Mouse (Mus musculus): ENCODE measurements at regions not wholly inside any gene's neighbourhood (a gene's known extent, or its start where the extent isn't known, plus 50 kb on each side); places are given as distances from the start of the nearest gene placed in this dataset.

DNA sequence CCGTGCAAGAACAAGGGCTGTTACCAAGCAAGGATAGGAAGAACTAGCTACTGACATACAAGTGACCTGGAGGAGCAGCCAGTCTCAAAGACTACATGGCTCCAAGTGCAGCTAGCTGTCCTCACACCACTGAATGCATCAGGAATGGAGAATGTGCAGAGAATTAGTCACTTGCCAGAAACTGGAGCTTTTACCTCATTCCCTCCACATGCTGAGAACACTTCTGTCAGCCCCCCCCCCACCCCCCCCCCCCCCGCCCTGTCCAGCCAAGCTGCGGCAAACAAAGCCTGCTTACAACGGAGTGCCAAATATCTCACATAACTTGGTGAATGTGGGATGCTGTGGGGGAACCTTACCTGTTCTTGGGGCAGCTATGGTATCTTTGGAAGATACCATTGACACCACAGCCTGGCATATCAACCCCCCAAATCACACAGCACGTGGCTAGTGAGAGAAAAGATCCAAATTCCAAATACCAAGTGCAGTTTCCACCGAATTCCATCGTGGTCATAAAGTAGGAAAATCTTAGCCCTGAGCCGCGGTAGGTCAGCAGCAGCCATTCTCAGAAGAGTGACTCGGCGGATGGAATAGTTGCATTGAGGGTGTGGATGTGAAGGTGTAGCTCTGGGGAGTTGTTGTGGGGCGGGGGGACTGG is 126.3 kb downstream of the Gadd45g start:
- DNase-seq (ENCODE audit: extremely low read depth, low read depth, low spot score): no peak

DNA sequence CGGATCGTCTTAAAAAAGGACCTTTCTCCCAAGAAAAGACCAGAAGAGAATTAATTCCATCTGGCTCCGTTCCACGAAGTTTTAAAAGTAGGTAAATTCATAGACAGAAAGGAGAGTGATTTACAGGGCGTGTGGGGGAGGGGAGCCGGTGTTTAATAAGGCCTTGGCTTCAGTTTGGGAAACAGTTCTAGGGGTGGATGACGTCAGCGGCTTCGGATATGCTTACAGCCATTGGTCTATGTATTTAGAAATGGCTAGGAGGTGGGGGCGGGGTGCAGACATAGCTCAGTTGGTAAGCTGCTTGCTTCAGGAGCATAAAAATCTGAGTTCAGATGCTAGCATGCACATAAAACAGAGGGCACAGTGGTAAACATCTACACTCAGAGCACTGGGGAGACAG is 127.0 kb downstream of the Gadd45g start:
- DNase-seq (ENCODE audit: extremely low read depth, low read depth, low spot score): no peak

DNA sequence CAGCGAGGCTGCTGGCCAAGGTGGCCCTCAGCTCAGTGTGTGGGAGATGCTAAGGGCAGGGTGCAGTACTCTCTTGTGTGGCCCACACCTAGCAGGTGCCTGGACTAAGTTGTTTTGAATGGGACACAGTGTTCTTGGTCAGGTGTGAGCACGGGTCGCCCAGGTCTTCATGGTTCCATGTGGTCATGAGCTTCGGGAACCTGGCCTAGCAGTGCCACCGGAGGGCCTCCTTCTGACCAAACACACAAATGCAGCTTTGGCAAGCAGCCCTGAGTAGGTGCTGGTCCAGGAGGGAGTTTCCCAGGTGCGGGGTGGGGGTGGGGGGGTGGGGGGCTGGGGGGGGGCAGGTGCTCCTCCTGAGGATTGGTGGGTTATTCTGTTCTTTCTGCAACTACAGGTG is 127.6 kb downstream of the Gadd45g start:
- DNase-seq (ENCODE audit: extremely low read depth, low read depth, low spot score): no peak

DNA sequence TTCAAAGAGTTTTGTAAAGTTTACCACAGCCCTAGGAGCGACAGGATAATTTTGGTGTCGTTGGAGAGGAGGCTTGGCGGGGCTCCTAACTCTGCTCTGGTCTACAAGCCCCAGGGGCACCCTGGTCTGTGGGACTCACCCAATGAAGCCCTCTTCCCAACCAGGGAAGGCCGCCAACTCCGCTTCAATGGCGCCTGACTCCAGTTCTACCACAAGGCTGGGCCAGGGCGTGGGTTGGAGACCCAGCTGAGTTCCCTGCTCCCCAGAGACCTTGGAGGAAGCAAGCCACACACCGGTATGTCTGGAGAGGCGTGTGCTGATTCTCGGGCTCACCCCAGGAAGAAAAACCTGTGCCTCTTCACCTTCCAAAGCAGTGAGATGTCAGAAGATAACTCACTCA is 128.9 kb downstream of the Gadd45g start:
- DNase-seq (ENCODE audit: extremely low read depth, low read depth, low spot score): no peak

DNA sequence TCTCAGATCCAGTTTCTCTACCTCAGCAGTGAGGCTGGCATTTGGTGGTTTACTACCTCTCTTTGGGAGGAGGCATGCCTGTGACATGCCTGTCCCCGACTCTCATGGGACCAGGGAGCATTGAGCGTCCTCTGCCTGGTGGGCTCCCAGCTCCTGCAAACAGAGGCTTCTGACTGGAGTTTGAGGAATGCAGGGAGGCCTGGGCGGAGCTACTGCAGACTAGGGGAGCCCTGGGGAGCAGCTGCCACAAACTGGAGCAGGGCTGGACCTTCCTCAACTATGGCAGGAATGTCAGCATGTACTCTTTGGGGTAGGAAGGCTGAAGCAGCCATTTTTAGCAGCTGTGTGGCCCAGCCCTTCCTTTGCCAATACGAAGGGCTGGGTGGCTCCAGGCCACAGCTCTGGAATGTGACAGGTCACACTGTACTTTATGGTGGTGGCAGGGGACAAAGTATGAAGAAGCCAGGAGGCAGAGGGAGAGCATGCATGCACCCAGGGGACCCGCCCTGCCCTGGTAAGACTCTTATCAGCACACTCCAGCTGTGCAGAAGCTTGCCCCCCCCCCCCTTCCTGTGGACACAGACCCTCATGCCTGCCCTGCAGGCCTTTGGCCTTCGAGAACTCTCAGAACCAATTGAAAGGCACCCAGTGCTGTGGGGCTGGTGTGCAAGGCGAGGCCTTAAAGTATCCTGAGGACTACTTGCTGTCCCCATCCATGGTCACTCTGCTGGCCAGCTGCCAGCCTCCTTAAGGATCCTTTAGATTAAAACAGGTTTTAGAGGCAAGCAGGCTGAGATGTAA is 129.5 kb downstream of the Gadd45g start:
- no peak for DNase-seq (ENCODE audit: extremely low read depth, low read depth, low spot score)

- DNase-seq (ENCODE audit: extremely low read depth, low read depth, low spot score): no peak
Observed at GRCm38 (mm10) chr13:51976620-51977214, 130.2 kb downstream of the Gadd45g start.

- DNase-seq (ENCODE audit: extremely low read depth, low read depth, low spot score): no peak
Observed at GRCm38 (mm10) chr13:51979301-51979977, 133.0 kb downstream of the Gadd45g start.

DNA sequence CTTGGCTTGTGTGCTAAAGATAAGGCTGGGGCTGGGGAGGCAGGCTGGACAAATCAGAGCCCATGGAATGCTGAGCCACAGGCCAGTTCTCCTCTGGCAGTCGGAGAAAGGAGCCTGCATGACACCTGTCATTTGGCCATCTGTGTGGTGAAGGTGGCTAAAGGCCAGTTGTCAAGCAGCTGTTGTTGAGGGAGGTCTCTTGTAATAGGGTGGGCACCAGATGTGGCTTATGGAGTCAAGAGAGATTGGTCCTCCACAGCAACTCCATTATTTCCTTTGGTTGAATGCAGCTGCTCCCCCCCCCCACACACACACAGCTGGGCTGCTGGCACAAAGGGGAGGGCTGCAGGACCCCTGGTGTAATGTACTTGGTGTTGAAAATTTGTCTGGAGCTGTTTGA is 133.9 kb downstream of the Gadd45g start:
- no peak for DNase-seq (ENCODE audit: extremely low read depth, low read depth, low spot score)

- no peak for DNase-seq (ENCODE audit: extremely low read depth, low read depth, low spot score)
Observed at GRCm38 (mm10) chr13:51983002-51983401, 136.5 kb downstream of the Gadd45g start.

- no peak for DNase-seq (ENCODE audit: extremely low read depth, low read depth, low spot score)
Observed at GRCm38 (mm10) chr13:51983575-51983974, 137.1 kb downstream of the Gadd45g start.

GRCm38 (mm10) chr13:51991339-51991738 is 144.9 kb downstream of the Gadd45g start:
- DNase-seq (ENCODE audit: extremely low read depth, low read depth, low spot score): no peak

- DNase-seq (ENCODE audit: extremely low read depth, low read depth, low spot score): no peak
Observed at GRCm38 (mm10) chr13:51992878-51993277, 146.4 kb downstream of the Gadd45g start.

DNA sequence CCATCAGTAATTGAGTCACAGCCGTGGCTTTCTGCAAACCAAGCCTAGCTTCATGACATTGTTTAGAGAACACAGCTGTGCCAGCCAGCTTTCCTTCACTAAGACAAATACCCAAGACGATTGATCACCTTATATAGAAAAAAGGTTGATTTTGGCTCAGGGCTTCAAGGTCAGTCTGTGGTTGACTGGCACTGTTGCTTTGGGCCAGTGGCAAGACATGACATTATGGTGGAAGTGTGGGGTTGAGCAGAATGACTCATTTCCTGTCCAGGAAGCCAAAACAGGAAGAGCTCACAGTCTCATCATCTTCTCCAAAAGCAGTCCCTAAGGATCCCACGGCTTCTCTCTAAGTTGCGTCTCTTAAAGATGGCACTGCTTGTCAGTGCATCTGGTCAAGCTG is 149.7 kb downstream of the Gadd45g start:
- no peak for DNase-seq (ENCODE audit: extremely low read depth, low read depth, low spot score)

- no peak for DNase-seq (ENCODE audit: extremely low read depth, low read depth, low spot score)
Observed at GRCm38 (mm10) chr13:51998542-51998941, 152.1 kb downstream of the Gadd45g start.

DNA sequence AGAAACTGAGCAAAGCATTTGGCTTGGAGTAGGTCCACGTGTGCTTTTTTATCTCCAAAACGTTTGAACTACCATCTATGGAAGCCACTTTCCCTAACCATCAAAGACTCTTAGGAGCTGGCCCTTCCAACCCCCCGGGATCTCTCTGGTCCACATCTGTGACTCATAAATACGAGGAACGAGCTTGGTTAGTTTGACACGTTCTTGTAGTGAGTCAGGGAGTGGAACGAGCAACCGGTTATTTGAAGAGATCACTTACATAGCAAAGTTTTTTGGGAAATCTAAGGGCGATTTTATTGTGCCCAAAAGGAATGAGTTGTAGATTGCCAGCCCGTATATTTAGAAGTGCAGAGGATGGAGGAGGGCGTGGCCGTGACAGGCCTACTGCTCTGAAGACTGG is 155.3 kb downstream of the Gadd45g start:
- no peak for DNase-seq (ENCODE audit: extremely low read depth, low read depth, low spot score)

- DNase-seq (ENCODE audit: extremely low read depth, low read depth, low spot score): no peak
Observed at GRCm38 (mm10) chr13:52003946-52004539, 157.6 kb downstream of the Gadd45g start.

GRCm38 (mm10) chr13:52007585-52008395 is 161.3 kb downstream of the Gadd45g start:
- DNase-seq (ENCODE audit: extremely low read depth, low read depth, low spot score): no peak

DNA sequence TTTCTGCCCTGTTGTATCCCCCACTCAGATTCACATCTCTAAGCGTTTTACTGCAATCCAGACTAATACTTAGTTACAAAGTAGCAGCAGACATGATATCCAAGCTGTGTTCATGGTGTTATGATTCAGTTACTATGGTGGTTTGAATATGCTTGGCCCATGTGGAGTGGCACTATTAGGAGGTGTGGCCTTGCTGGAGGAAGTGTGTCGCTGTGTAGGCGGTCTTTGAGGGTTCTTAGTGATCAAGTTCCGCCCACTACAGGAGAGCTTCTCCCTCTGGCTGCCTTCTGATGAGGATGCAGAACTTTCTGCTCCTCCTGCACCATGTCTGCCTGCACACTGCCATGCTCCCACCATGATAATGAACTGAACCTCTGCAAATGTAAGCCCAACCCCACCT is 162.8 kb downstream of the Gadd45g start:
- no peak for DNase-seq (ENCODE audit: extremely low read depth, low read depth, low spot score)

GRCm38 (mm10) chr13:52009766-52010165 is 163.3 kb downstream of the Gadd45g start:
- no peak for DNase-seq (ENCODE audit: extremely low read depth, low read depth, low spot score)

- no peak for DNase-seq (ENCODE audit: extremely low read depth, low read depth, low spot score)
Observed at GRCm38 (mm10) chr13:52011001-52011400, 164.5 kb downstream of the Gadd45g start.

All from fat pad, adult 2 months (tissue).